In genomic region chr1:165046056-165046455, GRCm38 (mm10) we compare ENCODE assay signal across 12 mouse cellular contexts.
DNase-seq lines count a peak whose midpoint lies in the region; ATAC-seq and TF ChIP-seq lines count a peak whose summit lies in the region.
"Had no signal": no experiment of that assay in that cellular context is flagged by ENCODE, and none has a peak within 500 bp of the region (broad histone marks: within the 10 kb centered on the region; RNA-seq: fewer than 3 reads in every experiment).

No protein-coding gene starts in this region.

- H3K27me3 ChIP-seq in kidney, postnatal 0 days (ENCODE audit: insufficient read depth, low read length), result no peaks in the 10 kb centered on the region
- H3K27me3 ChIP-seq in stomach, embryonic 15.5 days (replicated peaks), result no peaks in the 10 kb centered on the region
- no peaks in the 10 kb centered on the region for H3K27me3 ChIP-seq in forebrain, embryonic 16.5 days (replicated peaks; ENCODE audit: control insufficient read depth, insufficient read depth, low read length)
- H3K27me3 ChIP-seq: embryonic facial prominence, embryonic 12.5 days; neural tube, embryonic 12.5 days had no signal

- no peak overlapping the region for H3K4me3 ChIP-seq in kidney, postnatal 0 days (replicated peaks; ENCODE audit: low read depth, low read length)
- no peak overlapping the region for H3K4me3 ChIP-seq in stomach, embryonic 15.5 days (replicated peaks)
- H3K4me3 ChIP-seq in forebrain, embryonic 16.5 days (replicated peaks; ENCODE audit: low read length), result no peak overlapping the region
- H3K4me3 ChIP-seq: embryonic facial prominence, embryonic 12.5 days; neural tube, embryonic 12.5 days had no signal

- 52% methylated on average over 4 of the region's 4 CpGs for WGBS in kidney, postnatal 0 days
- WGBS in stomach, embryonic 15.5 days, result 49% methylated on average over 4 of the region's 4 CpGs
- 73% methylated on average over 4 of the region's 4 CpGs for WGBS in forebrain, embryonic 16.5 days

- H3K9me3 ChIP-seq in kidney, postnatal 0 days (replicated peaks; ENCODE audit: low read length), result no peaks in the 10 kb centered on the region
- no peaks in the 10 kb centered on the region for H3K9me3 ChIP-seq in stomach, embryonic 15.5 days
- no peaks in the 10 kb centered on the region for H3K9me3 ChIP-seq in forebrain, embryonic 16.5 days (ENCODE audit: control insufficient read depth, low read length)
- H3K9me3 ChIP-seq: embryonic facial prominence, embryonic 12.5 days; neural tube, embryonic 12.5 days had no signal

- H3K4me1 ChIP-seq in kidney, postnatal 0 days (replicated peaks; ENCODE audit: insufficient read depth, low read length), result no peaks in the 10 kb centered on the region
- H3K4me1 ChIP-seq in stomach, embryonic 15.5 days, result peaks cover 12% of the 10 kb centered on the region
- peaks cover 16% of the 10 kb centered on the region for H3K4me1 ChIP-seq in forebrain, embryonic 16.5 days (replicated peaks; ENCODE audit: control insufficient read depth, insufficient read depth, low read length)

- DNase-seq in kidney, postnatal 0 days (ENCODE audit: low spot score), result peak; percentile 28
- no peak for DNase-seq in kidney, postnatal 10 days
- DNase-seq in brain, adult 2 months (ENCODE audit: low read depth, low spot score), result peak; percentile 86
- peak; percentile 12 to 13 for DNase-seq in heart, postnatal 10 days
- no peak for DNase-seq in retina, embryonic 14.5 days (ENCODE audit: low spot score)
- no peak for DNase-seq in gastrocnemius, postnatal 25 days
- DNase-seq: kidney, adult 8-10 months had no signal

- H3K9ac ChIP-seq in kidney, postnatal 0 days (ENCODE audit: low read depth, low read length), result no peak overlapping the region
- H3K9ac ChIP-seq in stomach, embryonic 15.5 days, result no peak overlapping the region
- no peak overlapping the region for H3K9ac ChIP-seq in forebrain, embryonic 16.5 days (replicated peaks; ENCODE audit: low read depth, low read length)
- H3K9ac ChIP-seq: embryonic facial prominence, embryonic 12.5 days; liver, embryonic 14.5 days; neural tube, embryonic 12.5 days had no signal

- H3K36me3 ChIP-seq in kidney, postnatal 0 days (ENCODE audit: insufficient read depth, low read length), result no peaks in the 10 kb centered on the region
- no peaks in the 10 kb centered on the region for H3K36me3 ChIP-seq in stomach, embryonic 15.5 days
- no peaks in the 10 kb centered on the region for H3K36me3 ChIP-seq in forebrain, embryonic 16.5 days (ENCODE audit: control insufficient read depth, insufficient read depth)
- H3K36me3 ChIP-seq: embryonic facial prominence, embryonic 12.5 days; neural tube, embryonic 12.5 days had no signal

- no peak overlapping the region for H3K27ac ChIP-seq in kidney, postnatal 0 days
- H3K27ac ChIP-seq in stomach, embryonic 15.5 days, result peak overlapping the region; percentile 87; the same call in 1 of the 2 replicates
- H3K27ac ChIP-seq in forebrain, embryonic 16.5 days (ENCODE audit: low read length), result no peak overlapping the region
- H3K27ac ChIP-seq: embryonic facial prominence, embryonic 12.5 days; liver, embryonic 14.5 days; neural tube, embryonic 12.5 days had no signal

- intact Hi-C loops in heart, postnatal 10 days (cut with DNase I), result loop anchor here (1.0 to 5.0 kb wide), 2 partner anchors 38 to 66 kb away; no protein-coding TSS in a partner anchor

- H3K4me2 ChIP-seq in kidney, postnatal 0 days (ENCODE audit: low read length), result no peak overlapping the region
- H3K4me2 ChIP-seq in stomach, embryonic 15.5 days, result no peak overlapping the region
- H3K4me2 ChIP-seq in forebrain, embryonic 16.5 days (ENCODE audit: low read length), result no peak overlapping the region
- H3K4me2 ChIP-seq: embryonic facial prominence, embryonic 12.5 days had no signal

- TF ChIP-seq CTCF in kidney, postnatal 0 days (IDR thresholded peaks at IDR 0.05; ENCODE audit: low read depth), result no peak

- peak; percentile 64; the same call in 1 of the 2 replicates for ATAC-seq in kidney, postnatal 0 days (replicated peaks; ENCODE audit: low FRiP score, low read depth)
- ATAC-seq in stomach, embryonic 15.5 days (ENCODE audit: insufficient read depth, low FRiP score, low read depth), result peak; percentile 19; the same call in 1 of the 2 replicates
- no peak for ATAC-seq in forebrain, embryonic 16.5 days

Comparison
In these comparisons a context has a peak if more than half of its experiments do, and no peak if none do; other contexts are left out.
1. DNase-seq: peak in kidney, postnatal 0 days (single experiment), brain, adult 2 months (single experiment) and heart, postnatal 10 days (2 of 2); none in kidney, postnatal 10 days (single experiment), retina, embryonic 14.5 days (single experiment) and gastrocnemius, postnatal 25 days (single experiment).